Mouse (Mus musculus) CH12.LX (cell line): Measurements from ENCODE around the gene Cactin. TPM values are rescaled to one million over a fixed set of nuclear protein-coding genes. Genes with fewer than 3 reads are reported as not detected.

ENCODE experiments used
- DNase-seq: peaks from one replicate; pipeline ENCODE4 v3.0.0-alpha.2; 2013; ENCODE audit errors: extremely low read depth
- H3K27ac ChIP-seq: 2 replicates; pipeline ENCODE4 v1.5.1; 2012; ENCODE audit warnings: low read depth, mild to moderate bottlenecking, control low read depth, moderate library complexity; ENCODE audit not compliant: insufficient read depth
- H3K27me3 ChIP-seq: replicated peaks from 2 replicates; pipeline ENCODE3; 2012; ENCODE audit warnings: inconsistent platforms
- H3K36me3 ChIP-seq, 2 experiments: replicated peaks in 1 of 2; 2 replicates each; pipeline versions ENCODE3 to v1.6.1; 2012; ENCODE audit warnings: inconsistent platforms in 1 of 2, low read length in 1 of 2, mild to moderate bottlenecking in 1 of 2, mixed read lengths in 1 of 2, moderate library complexity in 1 of 2; ENCODE audit not compliant: control insufficient read depth in 1 of 2, insufficient read depth in 1 of 2
- H3K4me1 ChIP-seq, 2 experiments: 2 replicates each; pipeline ENCODE4 v1.6.1; 2012; ENCODE audit warnings: inconsistent platforms in 1 of 2, moderate library complexity in 1 of 2; ENCODE audit not compliant: insufficient read depth in 2 of 2, control insufficient read depth in 1 of 2
- H3K4me2 ChIP-seq: 2 replicates; pipeline ENCODE4 v1.6.1; 2012; ENCODE audit warnings: low read depth, mild to moderate bottlenecking, control low read depth; ENCODE audit not compliant: poor library complexity, insufficient read depth, severe bottlenecking
- H3K4me3 ChIP-seq, 3 experiments: fragments of 150-350 bp in 1 of 3; sonication (generic) in 1 of 3; replicated peaks in 1 of 3; 2 replicates each; pipeline versions ENCODE3 to v1.5.1; 2011 to 2012; ENCODE audit warnings: low read depth in 2 of 3, low read length in 2 of 3, mild to moderate bottlenecking in 2 of 3, moderate library complexity in 2 of 3, control low read depth in 1 of 3, improper control_type of control experiment in 1 of 3, inconsistent platforms in 1 of 3, mixed read lengths in 1 of 3; ENCODE audit not compliant: poor library complexity in 1 of 3
- H3K79me2 ChIP-seq: replicated peaks from 2 replicates; pipeline ENCODE4 v1.6.1; 2012; ENCODE audit warnings: mild to moderate bottlenecking, moderate library complexity; ENCODE audit not compliant: control insufficient read depth, poor library complexity, insufficient read depth, severe bottlenecking; ENCODE audit errors: extremely low read depth
- H3K9ac ChIP-seq: 2 replicates; pipeline ENCODE4 v1.6.1; 2012; ENCODE audit warnings: low read depth, mild to moderate bottlenecking, control low read depth, moderate library complexity; ENCODE audit not compliant: insufficient read depth
- H3K9me3 ChIP-seq: replicated peaks from 2 replicates; pipeline ENCODE3; 2012; ENCODE audit warnings: low read length, inconsistent platforms, mixed read lengths
- CHD1 ChIP-seq: IDR thresholded peaks from 2 replicates; pipeline ENCODE4 v1.6.1; 2012; ENCODE audit warnings: low read depth, low read length, improper control_type of control experiment, inconsistent platforms
- CHD2 ChIP-seq: IDR thresholded peaks from 2 replicates; pipeline ENCODE4 v1.6.1; 2011; ENCODE audit warnings: low read length, improper control_type of control experiment
- CTCF ChIP-seq, 2 experiments: IDR thresholded peaks in 1 of 2; conservative IDR thresholded peaks in 1 of 2; 2 replicates each; pipeline ENCODE4 v1.5.1; 2011 to 2012; ENCODE audit warnings: low read depth in 2 of 2, low read length in 2 of 2, improper control_type of control experiment in 1 of 2, inconsistent platforms in 1 of 2, mild to moderate bottlenecking in 1 of 2, moderate library complexity in 1 of 2
- ELF1 ChIP-seq: IDR thresholded peaks from 2 replicates; pipeline ENCODE4 v1.6.1; 2014; ENCODE audit warnings: low read depth, mild to moderate bottlenecking, inconsistent platforms, low read length, improper control_type of control experiment
- EP300 ChIP-seq: IDR thresholded peaks from 2 replicates; pipeline ENCODE4 v1.6.1; 2011; ENCODE audit warnings: low read length, improper control_type of control experiment
- ETS1 ChIP-seq: conservative IDR thresholded peaks from 2 replicates; pipeline ENCODE4 v1.6.1; 2012; ENCODE audit warnings: low read depth, mild to moderate bottlenecking, inconsistent platforms, low read length, improper control_type of control experiment, moderate library complexity
- IRF4 ChIP-seq: IDR thresholded peaks from 2 replicates; pipeline ENCODE4 v1.6.1; 2014; ENCODE audit warnings: low read depth, mild to moderate bottlenecking, inconsistent platforms, low read length, improper control_type of control experiment
- KAT2A ChIP-seq: IDR thresholded peaks from 2 replicates; pipeline ENCODE4 v1.6.1; 2012; ENCODE audit warnings: low read length, improper control_type of control experiment, inconsistent platforms; ENCODE audit not compliant: insufficient replicate concordance
- MAFK ChIP-seq: IDR thresholded peaks from 2 replicates; pipeline ENCODE4 v1.6.1; 2011; ENCODE audit warnings: low read length, improper control_type of control experiment; ENCODE audit not compliant: insufficient replicate concordance
- MAX ChIP-seq: IDR thresholded peaks from 2 replicates; pipeline ENCODE4 v1.6.1; 2011; ENCODE audit warnings: low read length, improper control_type of control experiment
- MAZ ChIP-seq: IDR thresholded peaks from 2 replicates; pipeline ENCODE4 v1.6.1; 2012; ENCODE audit warnings: low read depth, mild to moderate bottlenecking, inconsistent platforms, low read length, improper control_type of control experiment, moderate library complexity
- MEF2A ChIP-seq: IDR thresholded peaks from 2 replicates; pipeline ENCODE4 v1.6.1; 2014; ENCODE audit warnings: low read depth, mild to moderate bottlenecking, inconsistent platforms, low read length, improper control_type of control experiment, borderline replicate concordance
- MYC ChIP-seq: IDR thresholded peaks from 2 replicates; pipeline ENCODE4 v1.6.1; 2011; ENCODE audit warnings: low read depth, mild to moderate bottlenecking, improper control_type of control experiment, low read length
- PAX5 ChIP-seq: IDR thresholded peaks from 2 replicates; pipeline ENCODE4 v1.6.1; 2012; ENCODE audit warnings: low read length, inconsistent platforms, mixed read lengths
- POLR2A ChIP-seq: IDR thresholded peaks from 2 replicates; pipeline ENCODE4 v1.6.1; 2011; ENCODE audit warnings: low read depth, mild to moderate bottlenecking, improper control_type of control experiment, low read length
- POLR2AphosphoS2 ChIP-seq: IDR thresholded peaks from 2 replicates; pipeline ENCODE4 v1.6.1; 2011; ENCODE audit warnings: low read depth, low read length, improper control_type of control experiment
- RAD21 ChIP-seq: IDR thresholded peaks from 2 replicates; pipeline ENCODE4 v1.6.1; 2011; ENCODE audit warnings: low read depth, mild to moderate bottlenecking, low read length, improper control_type of control experiment, moderate library complexity
- RCOR1 ChIP-seq: conservative IDR thresholded peaks from 2 replicates; pipeline ENCODE4 v1.6.1; 2012; ENCODE audit warnings: low read depth, mild to moderate bottlenecking, inconsistent platforms, low read length, improper control_type of control experiment
- SIN3A ChIP-seq: IDR thresholded peaks from 2 replicates; pipeline ENCODE4 v1.6.1; 2012; ENCODE audit warnings: low read length, improper control_type of control experiment, inconsistent platforms
- SMC3 ChIP-seq: IDR thresholded peaks from 2 replicates; pipeline ENCODE4 v1.6.1; 2011; ENCODE audit warnings: low read depth, low read length, improper control_type of control experiment
- TBP ChIP-seq: conservative IDR thresholded peaks from 2 replicates; pipeline ENCODE4 v1.6.1; 2011; ENCODE audit warnings: low read depth, low read length, improper control_type of control experiment
- TCF12 ChIP-seq: IDR thresholded peaks from 2 replicates; pipeline ENCODE4 v1.6.1; 2014; ENCODE audit warnings: low read depth, mild to moderate bottlenecking, inconsistent platforms, low read length, improper control_type of control experiment
- USF1 ChIP-seq: IDR thresholded peaks from 2 replicates; pipeline ENCODE4 v1.6.1; 2014; ENCODE audit warnings: low read depth, mild to moderate bottlenecking, inconsistent platforms, low read length, improper control_type of control experiment
- dilution Hi-C: fragments of 300-500 bp; cut with MboI; formaldehyde crosslinking; loops from 2 replicates; pipeline ENCODE4 v1.14.3; 2020; ENCODE audit warnings: low sequenced_read_pairs; ENCODE audit not compliant: extremely low pct_unique_long_range_greater_than_20kb, extremely low pct_ligation_motif_present
- in situ Hi-C: fragments of 300-500 bp; cut with MboI; formaldehyde crosslinking; loops from 3 replicates; pipeline ENCODE4 v1.14.3; 2019; ENCODE audit warnings: low sequenced_read_pairs, low pct_ligation_motif_present, low pct_unique_long_range_greater_than_20kb, mixed read lengths
- polyA plus RNA-seq: library from polyadenylated mRNA; unstranded; fragments of >175 nt; gene quantifications from 2 replicates; pipeline ENCODE4 v1.2.1, GENCODE M21; 2012; ENCODE audit warnings: low read depth; ENCODE audit not compliant: insufficient read length
- total RNA-seq, 2 experiments: library from RNA; depleted of rRNA; stranded (reverse); fragments of 300-350 nt in 1 of 2; fragments of >200 nt in 1 of 2; gene quantifications; 2 replicates each; pipeline ENCODE4 v1.2.3; 2012 to 2014

Gene Cactin
- total and polyA plus RNA-seq, 3 experiments, result 21.4 to 39.3 (median 34.6) TPM

- Histone ChIP-seq H3K79me2 (peaks cover 14% of the 10 kb centered on the region), H3K4me1 (peaks cover 7 to 29% of the 10 kb centered on the region in 2 experiments), H3K27me3 (no peaks in the 10 kb centered on the region), H3K4me2 (no peak overlapping the region), H3K9ac (no peak overlapping the region), H3K36me3 (peaks cover 46 to 57% of the 10 kb centered on the region in 2 experiments), H3K4me3 (no peak overlapping the region), H3K9me3 (no peaks in the 10 kb centered on the region), H3K27ac (no peak overlapping the region)
- DNase-seq, result no peak
- in situ Hi-C loops, result no loop called here
- TF ChIP-seq ELF1 (no peak), RCOR1 (no peak), MAZ (no peak), MYC (no peak), CTCF (conservative IDR thresholded peaks at IDR 0.05 in 1 of 2, IDR thresholded peaks at IDR 0.05 in 1 of 2; ENCODE audit: low read depth in 2 of 2, low read length in 2 of 2) (no peak), RAD21 (no peak), PAX5 (no peak), TBP (no peak), POLR2A (no peak)
- dilution Hi-C loops, result no loop called here
Measured at GRCm38 (mm10) chr10:81272356-81272755, 48.5 kb upstream of the Cactin start.

GRCm38 (mm10) chr10:81273842-81274241 lies 47.1 kb upstream of the Cactin start:
- H3K27ac ChIP-seq, result no peak overlapping the region
- dilution Hi-C loops (no loop called here), in situ Hi-C loops (no loop called here)
- no peak overlapping the region for H3K4me3 ChIP-seq
- H3K79me2 ChIP-seq, result peaks cover 5% of the 10 kb centered on the region
- H3K9me3 ChIP-seq, result no peaks in the 10 kb centered on the region
- H3K36me3 ChIP-seq, result peaks cover 46 to 57% of the 10 kb centered on the region in 2 experiments
- no peak for DNase-seq
- H3K4me1 ChIP-seq, result peaks cover 6 to 22% of the 10 kb centered on the region in 2 experiments
- TF ChIP-seq ETS1 (no peak), MEF2A (no peak), IRF4 (no peak), TCF12 (no peak), RCOR1 (no peak), KAT2A (no peak), USF1 (no peak), EP300 (no peak), MAFK (no peak), CHD2 (no peak), MAX (no peak), POLR2AphosphoS2 (no peak), SIN3A (no peak), CHD1 (no peak), SMC3 (no peak)
- H3K9ac ChIP-seq, result no peak overlapping the region
- H3K27me3 ChIP-seq, result no peaks in the 10 kb centered on the region
- no peak overlapping the region for H3K4me2 ChIP-seq
